Mouse (Mus musculus): Measurements from ENCODE around the gene Chst12. TPM values are rescaled to one million over a fixed set of nuclear protein-coding genes. Genes with fewer than 3 reads are reported as not detected.
"Not testable (repeated sequence)": the region's sequence is repeated elsewhere in the genome, so short reads cannot be mapped to it uniquely, and the experiment has no call there.

Gene Chst12
- polyA plus RNA-seq, 1 experiment from 2014 or later: 10.8 TPM

DNA sequence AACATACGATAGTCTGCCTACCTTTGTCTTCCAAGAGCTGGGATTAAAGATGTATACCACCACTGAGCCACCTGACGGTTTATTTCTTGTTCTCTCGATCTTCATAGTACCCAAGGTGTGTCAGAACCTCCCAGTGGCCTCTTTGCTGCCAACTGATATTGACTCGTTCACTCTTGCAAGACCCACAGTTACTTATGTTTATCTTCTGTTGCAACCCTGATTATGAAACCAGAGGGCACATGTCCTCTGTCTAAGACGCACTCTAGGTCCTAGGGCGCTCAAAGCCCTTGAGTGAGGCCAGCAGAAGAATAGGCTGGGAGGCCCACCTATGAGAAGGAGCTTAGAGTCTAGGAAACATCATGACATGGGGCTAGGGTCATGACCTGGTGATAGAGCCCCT is 4.6 kb upstream of the Chst12 start:
- no peak for DNase-seq (ENCODE audit: low spot score)
- no peak overlapping the region for H3K27ac ChIP-seq (ENCODE audit: low read depth, low read length)
- H3K4me1 ChIP-seq (replicated peaks; ENCODE audit: control insufficient read depth, insufficient read depth, low read length): no peaks in the 10 kb centered on the region

DNA sequence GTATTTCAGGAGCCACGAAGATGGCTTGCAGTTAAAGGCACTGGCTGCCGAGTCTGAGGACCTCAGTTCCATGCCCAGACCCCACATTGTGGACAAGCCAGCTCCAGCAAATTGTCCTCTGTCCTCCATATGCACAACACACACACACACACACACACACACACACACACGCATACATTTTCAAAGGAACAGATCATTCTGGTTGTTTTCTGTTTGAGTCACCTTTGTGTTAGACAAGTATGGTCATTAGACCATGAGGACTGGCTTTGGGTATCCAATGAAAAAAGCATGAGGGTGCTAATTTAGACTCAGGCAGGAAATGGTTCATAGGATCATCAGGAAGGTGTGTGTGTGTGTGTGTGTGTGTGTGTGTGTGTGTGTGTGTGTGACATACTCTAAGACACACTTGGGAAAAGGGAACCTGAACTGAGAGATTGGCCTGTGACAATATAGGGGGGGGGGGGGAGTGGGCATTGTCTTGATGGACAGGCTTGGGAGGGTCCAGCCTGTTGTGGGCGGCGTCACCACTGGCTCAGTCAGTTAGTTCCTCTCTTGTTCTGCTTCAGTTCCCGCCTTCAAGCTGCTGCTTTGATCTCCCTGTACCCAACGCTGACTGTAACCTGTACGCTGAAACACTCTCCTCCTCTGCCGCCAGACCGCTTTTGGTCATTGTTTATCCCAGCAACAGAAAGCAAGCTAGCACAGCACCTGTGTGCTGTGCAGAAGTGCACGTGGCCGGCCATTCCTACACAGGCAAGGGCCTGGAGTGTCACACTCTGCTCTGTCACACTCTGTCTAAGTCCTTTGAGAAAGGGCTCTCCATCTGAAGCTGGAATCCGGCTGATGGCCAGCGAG is 3.1 kb upstream of the Chst12 start:
- H3K9me3 ChIP-seq (ENCODE audit: control insufficient read depth, low read length): no peaks in the 10 kb centered on the region
- 19% methylated on average over 14 of the region's 14 CpGs for WGBS
- peak overlapping the region; percentile 29 for H3K4me2 ChIP-seq (replicated peaks; ENCODE audit: low read depth, low read length)
- H3K27me3 ChIP-seq (ENCODE audit: control insufficient read depth, insufficient read depth, low read length): no peaks in the 10 kb centered on the region
- ATAC-seq (ENCODE audit: low FRiP score) (no peak), DNase-seq (ENCODE audit: low spot score) (peak; percentile 43)
- no peak overlapping the region for H3K9ac ChIP-seq (ENCODE audit: low read depth, low read length)
- no peaks in the 10 kb centered on the region for H3K36me3 ChIP-seq (ENCODE audit: control insufficient read depth, insufficient read depth, low read length)
- no peak overlapping the region for H3K4me3 ChIP-seq (ENCODE audit: low read depth, low read length)
- no peak overlapping the region for H3K27ac ChIP-seq (ENCODE audit: low read depth, low read length)
- H3K4me1 ChIP-seq (replicated peaks; ENCODE audit: control insufficient read depth, insufficient read depth, low read length): peaks cover 9% of the 10 kb centered on the region

More for the DNA sequence above, 4.6 kb upstream of the Chst12 start:
- H3K4me3 ChIP-seq (ENCODE audit: low read depth, low read length): no peak overlapping the region
- no peak overlapping the region for H3K9ac ChIP-seq (ENCODE audit: low read depth, low read length)
- 88% methylated on average over 6 of the region's 6 CpGs for WGBS
- ATAC-seq (ENCODE audit: low FRiP score): no peak
- no peaks in the 10 kb centered on the region for H3K9me3 ChIP-seq (ENCODE audit: control insufficient read depth, low read length)
- H3K27me3 ChIP-seq (ENCODE audit: control insufficient read depth, insufficient read depth, low read length): no peaks in the 10 kb centered on the region
- no peaks in the 10 kb centered on the region for H3K36me3 ChIP-seq (ENCODE audit: control insufficient read depth, insufficient read depth, low read length)
- no peak overlapping the region for H3K4me2 ChIP-seq (replicated peaks; ENCODE audit: low read depth, low read length)

DNA sequence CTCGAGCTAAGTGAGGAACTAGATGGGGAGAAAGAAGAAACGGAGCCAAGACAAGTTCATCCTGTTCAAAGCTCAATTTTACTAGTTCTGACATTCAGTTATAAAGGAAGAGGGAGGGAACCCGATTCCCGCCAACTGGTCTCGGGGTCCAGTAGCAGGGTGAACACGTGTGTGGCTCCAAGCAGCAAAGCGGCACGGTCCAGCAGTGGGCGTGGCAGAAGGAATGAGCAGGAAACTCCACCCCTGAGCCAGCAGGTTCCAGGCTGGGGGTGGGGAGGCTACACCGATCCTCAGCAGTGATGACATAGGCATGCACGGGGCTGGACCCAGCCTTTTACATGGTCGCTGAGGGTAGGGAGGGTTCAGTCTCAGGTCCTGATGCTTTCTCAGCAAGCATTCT is 2.4 kb upstream of the Chst12 start:
- not testable (repeated sequence) for H3K27me3 ChIP-seq (ENCODE audit: control insufficient read depth, insufficient read depth, low read length); H3K4me1 ChIP-seq (replicated peaks; ENCODE audit: control insufficient read depth, insufficient read depth, low read length); H3K27ac ChIP-seq (ENCODE audit: low read depth, low read length); H3K9me3 ChIP-seq (ENCODE audit: control insufficient read depth, low read length); ATAC-seq (ENCODE audit: low FRiP score); H3K4me3 ChIP-seq (ENCODE audit: low read depth, low read length); H3K36me3 ChIP-seq (ENCODE audit: control insufficient read depth, insufficient read depth, low read length)
- Histone ChIP-seq H3K9ac (ENCODE audit: low read depth, low read length) (0 out of 2 replicates have a peak overlapping the region, but pooled peaks have one; percentile 23), H3K4me2 (replicated peaks; ENCODE audit: low read depth, low read length) (peak overlapping the region; percentile 29)
- WGBS: under 1% methylated on average over 12 of the region's 12 CpGs
- DNase-seq (ENCODE audit: low spot score): peak; percentile 50

DNA sequence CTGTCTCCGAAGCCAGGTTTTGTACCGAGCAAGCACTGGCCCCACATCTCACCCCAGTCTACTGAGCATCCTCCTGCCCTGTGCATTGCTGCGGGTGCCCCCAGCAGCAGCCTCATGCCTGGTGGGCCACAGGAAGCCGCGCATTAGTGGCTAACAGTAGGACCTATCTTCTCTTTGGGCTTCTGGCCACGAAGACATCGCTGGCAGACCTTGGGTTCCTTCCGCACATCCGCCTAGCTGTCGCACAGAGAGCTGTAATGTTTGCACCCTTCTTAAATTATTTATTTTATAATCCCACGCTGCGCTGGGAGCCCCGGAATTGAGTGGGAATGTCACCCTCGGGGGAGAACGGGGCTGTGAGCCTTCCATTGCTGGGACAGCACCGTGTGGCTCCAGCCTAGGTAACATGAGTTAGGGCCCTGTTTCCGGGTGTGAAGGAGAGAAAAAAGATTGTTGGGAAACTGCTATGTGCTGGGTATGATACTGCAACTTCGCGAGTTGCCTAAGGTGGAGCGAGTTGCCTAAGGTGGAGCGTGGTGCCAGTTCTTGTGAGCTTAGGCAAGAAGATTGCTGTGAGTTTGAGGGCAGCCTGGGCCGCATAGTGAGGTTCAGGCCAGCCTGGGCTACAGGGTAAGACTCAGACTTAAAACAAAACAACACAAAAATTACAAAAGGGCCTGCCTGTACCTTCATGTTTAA is 895 bp downstream of the Chst12 start:
- peak overlapping the region; percentile 60 for H3K4me2 ChIP-seq (replicated peaks; ENCODE audit: low read depth, low read length)
- H3K27me3 ChIP-seq (ENCODE audit: control insufficient read depth, insufficient read depth, low read length): no peaks in the 10 kb centered on the region
- peak overlapping the region; percentile 74 for H3K9ac ChIP-seq (ENCODE audit: low read depth, low read length)
- no peaks in the 10 kb centered on the region for H3K36me3 ChIP-seq (ENCODE audit: control insufficient read depth, insufficient read depth, low read length)
- WGBS: 46% methylated on average over 22 of the region's 22 CpGs
- H3K9me3 ChIP-seq (ENCODE audit: control insufficient read depth, low read length): no peaks in the 10 kb centered on the region
- ATAC-seq (ENCODE audit: low FRiP score): 0 out of 2 replicates have a peak, but pooled peaks have one; percentile 4
- peaks cover 9% of the 10 kb centered on the region for H3K4me1 ChIP-seq (replicated peaks; ENCODE audit: control insufficient read depth, insufficient read depth, low read length)
- H3K4me3 ChIP-seq (ENCODE audit: low read depth, low read length): peak overlapping the region; percentile 56
- H3K27ac ChIP-seq (ENCODE audit: low read depth, low read length): peak overlapping the region; percentile 51; the same call in 1 of the 2 replicates
- DNase-seq (ENCODE audit: low spot score): no peak

DNA sequence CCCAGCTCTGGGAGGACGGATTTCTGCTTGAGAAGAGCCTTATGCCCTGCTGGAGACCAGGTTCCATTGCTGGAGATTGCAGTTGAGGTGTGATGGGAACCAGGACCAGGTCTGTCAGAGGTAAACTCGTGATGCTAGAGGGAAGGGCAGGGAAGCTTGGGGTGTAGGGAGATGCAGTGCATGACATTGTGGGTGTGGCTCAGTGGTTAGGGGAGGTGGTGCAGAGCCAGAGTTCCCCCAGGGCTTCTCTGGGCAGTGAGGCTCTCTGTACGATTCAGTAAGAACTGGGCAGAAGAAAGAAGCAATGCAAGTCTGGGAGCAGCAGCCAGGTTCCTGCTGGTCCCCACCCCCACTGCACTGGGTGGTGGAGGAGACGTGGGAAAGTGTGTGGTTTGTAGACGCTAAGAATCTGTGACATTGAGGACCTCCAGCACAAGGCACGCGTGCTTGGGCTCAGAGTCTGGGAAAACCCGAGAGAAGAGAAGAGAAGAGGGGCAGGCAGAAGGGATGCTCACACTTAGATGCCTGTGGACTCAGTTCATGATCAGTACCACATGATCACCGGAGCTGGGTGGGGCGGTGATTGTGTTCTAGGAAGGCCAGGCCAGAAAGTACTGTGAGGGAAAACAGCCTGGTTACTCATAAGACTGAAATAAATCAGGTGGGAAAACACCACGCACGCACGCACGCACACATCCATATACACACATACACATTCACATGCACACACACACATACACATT is 2.3 kb downstream of the Chst12 start:
- no peaks in the 10 kb centered on the region for H3K9me3 ChIP-seq (ENCODE audit: control insufficient read depth, low read length)
- no peaks in the 10 kb centered on the region for H3K27me3 ChIP-seq (ENCODE audit: control insufficient read depth, insufficient read depth, low read length)
- ATAC-seq (ENCODE audit: low FRiP score): no peak
- 90% methylated on average over 14 of the region's 14 CpGs for WGBS
- H3K4me3 ChIP-seq (ENCODE audit: low read depth, low read length): no peak overlapping the region
- H3K27ac ChIP-seq (ENCODE audit: low read depth, low read length): no peak overlapping the region
- H3K4me1 ChIP-seq (replicated peaks; ENCODE audit: control insufficient read depth, insufficient read depth, low read length): peaks cover 9% of the 10 kb centered on the region
- DNase-seq (ENCODE audit: low spot score): no peak
- H3K36me3 ChIP-seq (ENCODE audit: control insufficient read depth, insufficient read depth, low read length): no peaks in the 10 kb centered on the region
- no peak overlapping the region for H3K9ac ChIP-seq (ENCODE audit: low read depth, low read length)
- H3K4me2 ChIP-seq (replicated peaks; ENCODE audit: low read depth, low read length): no peak overlapping the region

DNA sequence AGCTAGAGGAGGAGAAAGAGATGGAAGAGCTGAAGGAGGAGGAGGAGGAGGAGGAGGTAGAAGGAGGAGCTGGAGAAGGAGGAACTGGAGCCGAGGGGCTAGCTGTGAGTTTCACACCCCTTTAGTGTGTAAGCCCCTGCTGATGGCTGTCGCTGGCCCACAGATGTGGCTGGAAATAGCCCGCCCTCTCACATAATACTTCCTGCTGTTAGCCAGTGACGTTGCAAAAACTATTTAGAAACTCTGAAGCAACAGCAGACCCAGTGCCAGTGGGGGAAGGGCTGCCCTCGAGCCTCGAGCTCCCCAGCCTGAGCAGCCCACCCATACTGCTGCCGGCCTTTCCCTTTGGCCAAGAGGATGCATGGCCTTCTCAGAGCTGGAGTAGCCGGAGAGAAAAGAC is 3.3 kb downstream of the Chst12 start:
- Histone ChIP-seq H3K36me3 (ENCODE audit: control insufficient read depth, insufficient read depth, low read length) (no peaks in the 10 kb centered on the region), H3K27ac (ENCODE audit: low read depth, low read length) (peak overlapping the region; percentile 14; the same call in 1 of the 2 replicates), H3K4me2 (replicated peaks; ENCODE audit: low read depth, low read length) (no peak overlapping the region), H3K4me1 (replicated peaks; ENCODE audit: control insufficient read depth, insufficient read depth, low read length) (peaks cover 9% of the 10 kb centered on the region), H3K9me3 (ENCODE audit: control insufficient read depth, low read length) (no peaks in the 10 kb centered on the region), H3K27me3 (ENCODE audit: control insufficient read depth, insufficient read depth, low read length) (no peaks in the 10 kb centered on the region), H3K9ac (ENCODE audit: low read depth, low read length) (no peak overlapping the region), H3K4me3 (ENCODE audit: low read depth, low read length) (no peak overlapping the region)
- 36% methylated on average over 8 of the region's 8 CpGs for WGBS
- ATAC-seq (ENCODE audit: low FRiP score): no peak
- no peak for DNase-seq (ENCODE audit: low spot score)

DNA sequence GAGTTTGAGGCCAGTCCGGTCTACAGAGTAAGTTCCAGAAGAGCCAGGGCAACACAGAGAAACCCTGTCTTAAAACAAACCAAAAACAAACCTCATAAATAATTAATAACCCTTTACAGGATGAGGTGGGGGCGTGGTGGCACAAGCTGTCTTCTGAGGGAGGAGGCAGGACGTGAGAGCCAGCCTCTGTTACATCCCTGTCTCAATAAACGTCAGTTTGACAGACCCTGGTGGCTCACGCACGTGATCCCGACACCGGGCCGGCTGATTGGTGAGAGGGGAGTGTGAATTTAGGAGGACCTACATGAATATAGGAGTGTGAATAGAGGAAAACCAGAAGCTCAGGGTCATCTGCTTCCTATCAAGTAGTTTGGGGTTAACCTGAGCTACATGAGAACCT is 3.9 kb downstream of the Chst12 start:
- no peaks in the 10 kb centered on the region for H3K27me3 ChIP-seq (ENCODE audit: control insufficient read depth, insufficient read depth, low read length)
- ATAC-seq (ENCODE audit: low FRiP score) (no peak), DNase-seq (ENCODE audit: low spot score) (peak; percentile 33)
- H3K27ac ChIP-seq (ENCODE audit: low read depth, low read length): no peak overlapping the region
- H3K9me3 ChIP-seq (ENCODE audit: control insufficient read depth, low read length): no peaks in the 10 kb centered on the region
- no peak overlapping the region for H3K4me2 ChIP-seq (replicated peaks; ENCODE audit: low read depth, low read length)
- 62% methylated on average over 9 of the region's 9 CpGs for WGBS
- no peaks in the 10 kb centered on the region for H3K36me3 ChIP-seq (ENCODE audit: control insufficient read depth, insufficient read depth, low read length)
- peaks cover 9% of the 10 kb centered on the region for H3K4me1 ChIP-seq (replicated peaks; ENCODE audit: control insufficient read depth, insufficient read depth, low read length)
- H3K9ac ChIP-seq (ENCODE audit: low read depth, low read length): no peak overlapping the region
- H3K4me3 ChIP-seq (ENCODE audit: low read depth, low read length): no peak overlapping the region

DNA sequence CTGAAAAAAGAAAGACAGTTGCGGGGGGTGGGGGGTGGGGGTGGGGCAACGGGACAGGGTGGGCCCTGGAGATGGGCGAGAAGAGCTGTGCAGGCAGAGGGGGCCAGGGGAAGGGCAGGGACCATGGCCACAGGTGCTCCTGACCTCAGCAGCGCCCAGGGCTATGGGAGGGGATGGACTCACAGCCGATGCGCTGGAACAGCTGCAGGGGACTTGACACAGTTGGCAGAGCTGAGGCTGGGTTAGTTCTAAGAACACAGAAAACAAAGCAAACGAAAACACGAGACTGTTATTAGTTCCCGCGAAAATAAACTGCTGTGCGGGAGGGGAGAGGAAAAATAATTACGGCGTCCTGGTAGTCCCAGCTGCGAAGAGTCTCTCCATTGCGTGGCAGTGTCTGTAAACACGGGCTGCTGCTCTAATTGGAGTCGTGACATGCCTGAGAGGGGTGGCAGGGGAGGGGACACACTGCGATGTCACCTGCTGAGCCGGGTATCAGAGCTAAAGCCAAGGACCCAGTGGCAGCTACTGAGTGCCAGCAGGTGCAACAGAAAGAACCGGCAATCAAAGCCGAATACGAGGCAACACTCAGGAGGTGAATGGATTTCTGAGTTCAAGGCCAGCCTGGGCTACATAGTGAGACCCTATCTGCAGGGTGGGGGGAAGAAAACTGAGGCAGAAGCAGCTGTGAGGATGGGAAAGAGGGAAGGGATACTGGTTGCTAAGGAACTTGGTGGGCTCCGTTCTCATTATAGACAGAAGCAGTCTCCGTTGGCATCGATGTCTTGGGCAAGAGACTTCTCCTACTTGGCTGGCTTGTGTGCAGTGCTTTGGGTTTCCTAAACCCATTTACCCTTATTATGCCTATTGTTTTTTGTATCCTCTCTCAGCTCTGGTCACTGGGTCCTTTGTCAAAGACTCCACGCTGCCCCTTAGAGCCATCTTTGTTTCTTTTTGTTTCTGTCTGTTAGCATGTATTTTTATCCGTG is 5.0 kb downstream of the Chst12 start:
- 54% methylated on average over 27 of the region's 27 CpGs for whole genome bisulfite sequencing
- no peak overlapping the region for H3K4me2 ChIP-seq (replicated peaks; ENCODE audit: low read depth, low read length)
- H3K4me3 ChIP-seq (ENCODE audit: low read depth, low read length): no peak overlapping the region
- DNase-seq (ENCODE audit: low spot score): no peak
- no peaks in the 10 kb centered on the region for H3K36me3 ChIP-seq (ENCODE audit: control insufficient read depth, insufficient read depth, low read length)
- no peaks in the 10 kb centered on the region for H3K9me3 ChIP-seq (ENCODE audit: control insufficient read depth, low read length)
- H3K27me3 ChIP-seq (ENCODE audit: control insufficient read depth, insufficient read depth, low read length): no peaks in the 10 kb centered on the region
- H3K27ac ChIP-seq (ENCODE audit: low read depth, low read length): 0 out of 2 replicates have a peak overlapping the region, but pooled peaks have one; percentile 24
- peaks cover 9% of the 10 kb centered on the region for H3K4me1 ChIP-seq (replicated peaks; ENCODE audit: control insufficient read depth, insufficient read depth, low read length)
- H3K9ac ChIP-seq (ENCODE audit: low read depth, low read length): no peak overlapping the region
- no peak for ATAC-seq (ENCODE audit: low FRiP score)
